8 mouse cellular contexts compared by ENCODE assay signal in the genomic region with DNA sequence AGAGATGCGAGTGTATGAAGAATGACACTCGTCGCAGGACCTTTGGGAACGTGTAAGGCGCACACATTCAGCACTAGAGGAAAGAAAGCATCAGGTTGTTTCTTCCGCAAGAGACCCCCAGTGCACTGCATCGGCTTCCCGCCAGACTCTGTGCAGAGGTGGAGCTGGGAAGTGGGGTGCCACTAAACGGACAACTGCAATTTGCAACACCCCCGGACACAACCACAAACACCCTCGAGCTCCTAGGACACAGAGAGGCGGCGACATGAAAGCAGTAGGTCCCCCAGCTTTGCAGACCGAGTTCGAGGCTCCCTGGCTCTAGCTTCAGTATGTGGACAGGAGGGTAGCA. TPM values are rescaled to one million over a fixed set of nuclear protein-coding genes. Genes with fewer than 3 reads are reported as not detected.
A peak's percentile ranks its signal among the peaks of the same experiment; 100 is the strongest.
DNase-seq lines count a peak whose midpoint lies in the region; ATAC-seq and TF ChIP-seq lines count a peak whose summit lies in the region.

No protein-coding gene starts in this region.

- H3K9me3 ChIP-seq in embryonic facial prominence, embryonic 14.5 days (ENCODE audit: control insufficient read depth, low read length): no peaks in the 10 kb centered on the region
- H3K9me3 ChIP-seq in limb, embryonic 10.5 days (replicated peaks): no peaks in the 10 kb centered on the region
- H3K9me3 ChIP-seq in neural tube, embryonic 13.5 days: no peaks in the 10 kb centered on the region

- H3K9ac ChIP-seq in liver, adult 2 months (ENCODE audit: low read depth, low read length): no peak overlapping the region
- H3K9ac ChIP-seq in embryonic facial prominence, embryonic 14.5 days (ENCODE audit: low read depth, low read length): 0 out of 2 replicates have a peak overlapping the region, but pooled peaks have one; percentile 30
- H3K9ac ChIP-seq in neural tube, embryonic 13.5 days: no peak overlapping the region

- no peak overlapping the region for H3K27ac ChIP-seq in liver, adult 2 months (replicated peaks; ENCODE audit: insufficient read depth, low read depth, low read length)
- no peak overlapping the region for H3K27ac ChIP-seq in embryonic facial prominence, embryonic 14.5 days (replicated peaks; ENCODE audit: low read depth, low read length)
- no peak overlapping the region for H3K27ac ChIP-seq in limb, embryonic 10.5 days
- no peak overlapping the region for H3K27ac ChIP-seq in neural tube, embryonic 13.5 days (replicated peaks)

- H3K4me3 ChIP-seq in liver, adult 2 months (ENCODE audit: insufficient read depth, low read depth, low read length): peak overlapping the region; percentile 58; the same call in 1 of the 2 replicates
- H3K4me3 ChIP-seq in embryonic facial prominence, embryonic 14.5 days (ENCODE audit: low read depth, low read length): peak overlapping the region; percentile 38
- peak overlapping the region; percentile 51 for H3K4me3 ChIP-seq in limb, embryonic 10.5 days
- peak overlapping the region; percentile 26 for H3K4me3 ChIP-seq in neural tube, embryonic 13.5 days

- H3K36me3 ChIP-seq in liver, adult 2 months (ENCODE audit: control insufficient read depth, insufficient read depth, low read length): no peaks in the 10 kb centered on the region
- H3K36me3 ChIP-seq in embryonic facial prominence, embryonic 14.5 days (ENCODE audit: control insufficient read depth, insufficient read depth, low read length): no peaks in the 10 kb centered on the region
- H3K36me3 ChIP-seq in limb, embryonic 10.5 days: no peaks in the 10 kb centered on the region
- H3K36me3 ChIP-seq in neural tube, embryonic 13.5 days: no peaks in the 10 kb centered on the region

- 19% methylated on average over 15 of the region's 15 CpGs for whole genome bisulfite sequencing in liver, adult 2 months
- 4% methylated on average over 13 of the region's 15 CpGs for WGBS in embryonic facial prominence, embryonic 14.5 days
- WGBS in limb, embryonic 10.5 days: 1% methylated on average over 15 of the region's 15 CpGs
- 3% methylated on average over 15 of the region's 15 CpGs for WGBS in neural tube, embryonic 13.5 days

- H3K4me1 ChIP-seq in liver, adult 2 months (ENCODE audit: control insufficient read depth, insufficient read depth, low read length): no peaks in the 10 kb centered on the region
- peaks cover 6% of the 10 kb centered on the region; the same call in 1 of the 2 replicates for H3K4me1 ChIP-seq in embryonic facial prominence, embryonic 14.5 days (ENCODE audit: control insufficient read depth, insufficient read depth, low read length)
- peaks cover 13% of the 10 kb centered on the region for H3K4me1 ChIP-seq in limb, embryonic 10.5 days
- H3K4me1 ChIP-seq in neural tube, embryonic 13.5 days (replicated peaks): peaks cover 12% of the 10 kb centered on the region

- peak overlapping the region; percentile 59 for H3K4me2 ChIP-seq in embryonic facial prominence, embryonic 14.5 days (ENCODE audit: low read depth, low read length)
- H3K4me2 ChIP-seq in neural tube, embryonic 13.5 days: peak overlapping the region; percentile 50

- no peak for TF ChIP-seq CTCF in liver, adult 2 months (IDR thresholded peaks at IDR 0.05; ENCODE audit: low read depth, low read length)

- no peak for DNase-seq in liver, adult 2 months (ENCODE audit: extremely low read depth, low read depth, low spot score)
- no peak for DNase-seq in liver
- no peak for DNase-seq in embryonic facial prominence, embryonic 14.5 days (ENCODE audit: low spot score)
- DNase-seq in limb, embryonic 10.5 days (ENCODE audit: low spot score): no peak
- DNase-seq in frontal cortex, postnatal 10 days (ENCODE audit: low spot score in 2 of 2): no peak
- DNase-seq in gastrocnemius, adult 18-20 months (ENCODE audit: low spot score): no peak
- DNase-seq in adrenal gland, postnatal 25 days: no peak

- no peak for ATAC-seq in embryonic facial prominence, embryonic 14.5 days (ENCODE audit: low read depth)
- ATAC-seq in neural tube, embryonic 13.5 days (ENCODE audit: low read depth): no peak

- H3K79me2 ChIP-seq in liver, adult 2 months (ENCODE audit: control insufficient read depth, insufficient read depth, low read length): no peaks in the 10 kb centered on the region

- TF ChIP-seq POLR2A in liver, adult 2 months (IDR thresholded peaks at IDR 0.05; ENCODE audit: extremely low read depth, insufficient read depth, low read length): no peak

- peaks cover 11% of the 10 kb centered on the region for H3K27me3 ChIP-seq in liver, adult 2 months (ENCODE audit: control insufficient read depth, insufficient read depth, low read length)
- H3K27me3 ChIP-seq in embryonic facial prominence, embryonic 14.5 days (replicated peaks; ENCODE audit: control insufficient read depth, insufficient read depth, low read length): peaks cover 50% of the 10 kb centered on the region
- H3K27me3 ChIP-seq in limb, embryonic 10.5 days (ENCODE audit: low read depth, poor library complexity, severe bottlenecking): peaks cover 71% of the 10 kb centered on the region
- peaks cover 55% of the 10 kb centered on the region for H3K27me3 ChIP-seq in neural tube, embryonic 13.5 days

RNA-seq across cellular contexts. Expression of gene Atp2a3, which starts 0.3 kb away (rescaled TPM):
- total RNA-seq in liver, adult 2 months (2014; rRNA removed): 0.46 and 1.3 TPM in 2 replicates
- 1.8 and 2.8 TPM in 2 replicates for polyA plus RNA-seq in liver, adult 2 months (2012; rRNA removed)
- polyA plus RNA-seq in embryonic facial prominence, embryonic 14.5 days (2014; fragmentation: Nextera tagmentation; extraction: Ambion mirVana): 4.8 and 5.6 TPM in 2 replicates
- 1.0 and 1.5 TPM in 2 replicates for polyA plus RNA-seq in limb, embryonic 10.5 days (2016; fragmentation: Nextera tagmentation; extraction: Ambion mirVana)
- polyA plus RNA-seq in neural tube, embryonic 13.5 days (2015; fragmentation: Nextera tagmentation; extraction: Ambion mirVana): 0.80 and 1.3 TPM in 2 replicates
- total RNA-seq in gastrocnemius, adult 18-20 months (2021): 1 to 10 TPM; 4.3 to 6.0 TPM
- 5.4 and 6.3 TPM in 2 replicates for total RNA-seq in adrenal gland, postnatal 25 days (2021)

RNA-seq across cellular contexts. Expression of gene P2rx1, which starts 38.2 kb away (rescaled TPM):
- 0.28 and 0.34 TPM in 2 replicates for total RNA-seq in liver, adult 2 months (2014; rRNA removed)
- polyA plus RNA-seq in liver, adult 2 months (2012; rRNA removed): 0.11 and 0.12 TPM in 2 replicates
- 2.3 and 3.0 TPM in 2 replicates for polyA plus RNA-seq in embryonic facial prominence, embryonic 14.5 days (2014; fragmentation: Nextera tagmentation; extraction: Ambion mirVana)
- 0.68 and 0.84 TPM in 2 replicates for polyA plus RNA-seq in limb, embryonic 10.5 days (2016; fragmentation: Nextera tagmentation; extraction: Ambion mirVana)
- 0.38 and 0.96 TPM in 2 replicates for polyA plus RNA-seq in neural tube, embryonic 13.5 days (2015; fragmentation: Nextera tagmentation; extraction: Ambion mirVana)
- total RNA-seq in gastrocnemius, adult 18-20 months (2021): under 1 TPM; 0.62 to 0.78 TPM
- 0.15 TPM in 1 of 2 replicates, not detected in the other for total RNA-seq in adrenal gland, postnatal 25 days (2021)

RNA-seq across cellular contexts. Expression of gene Camkk1, which starts 58.1 kb away (rescaled TPM):
- total RNA-seq in liver, adult 2 months (2014; rRNA removed): 0.28 and 0.54 TPM in 2 replicates
- polyA plus RNA-seq in liver, adult 2 months (2012; rRNA removed): 0.12 and 0.24 TPM in 2 replicates
- polyA plus RNA-seq in embryonic facial prominence, embryonic 14.5 days (2014; fragmentation: Nextera tagmentation; extraction: Ambion mirVana): 6.0 TPM in 2 replicates
- 3.6 and 6.3 TPM in 2 replicates for polyA plus RNA-seq in limb, embryonic 10.5 days (2016; fragmentation: Nextera tagmentation; extraction: Ambion mirVana)
- polyA plus RNA-seq in neural tube, embryonic 13.5 days (2015; fragmentation: Nextera tagmentation; extraction: Ambion mirVana): 18.7 and 20.9 TPM in 2 replicates
- total RNA-seq in gastrocnemius, adult 18-20 months (2021): under 1 TPM; 0.55 to 0.64 TPM
- total RNA-seq in adrenal gland, postnatal 25 days (2021): 2.6 and 3.1 TPM in 2 replicates
